Mouse (Mus musculus) thymus, adult 2 months (tissue): ENCODE data around the gene Tgfbr2.

ENCODE experiments used
- CTCF ChIP-seq: fragments of 200-500 bp; IDR thresholded peaks from 2 replicates; pipeline ENCODE4 v1.5.1; 2012; ENCODE audit warnings: mild to moderate bottlenecking, control low read depth, low read length, moderate library complexity, borderline replicate concordance; ENCODE audit not compliant: control insufficient read depth, poor library complexity, insufficient read depth; ENCODE audit errors: extremely low read depth
- POLR2A ChIP-seq: fragments of 200-500 bp; IDR thresholded peaks from 2 replicates; pipeline ENCODE4 v1.6.1; 2012; ENCODE audit warnings: mild to moderate bottlenecking, low read length, control low read depth, moderate library complexity; ENCODE audit not compliant: control insufficient read depth, poor library complexity, insufficient read depth; ENCODE audit errors: extremely low read depth

GRCm38 (mm10) chr9:116150725-116151396, 24.3 kb downstream of the Tgfbr2 start:
- TF ChIP-seq CTCF, result no peak
- TF ChIP-seq POLR2A, result no peak
